Mouse (Mus musculus) heart, adult 2 months (tissue): Measurements from ENCODE around the gene Wnt5b.
"Not testable (repeated sequence)": the region's sequence is repeated elsewhere in the genome, so short reads cannot be mapped to it uniquely, and the experiment has no call there.

ENCODE experiments used
- CTCF ChIP-seq: fragments of 200-600 bp; IDR thresholded peaks from 2 replicates; pipeline ENCODE4 v1.8.1; 2022; ENCODE audit warnings: antibody characterized with exemption, mild to moderate bottlenecking, moderate library complexity
- EP300 ChIP-seq: fragments of 200-500 bp; IDR thresholded peaks from 2 replicates; pipeline ENCODE4 v1.6.1; 2011; ENCODE audit warnings: low read depth, low read length, control low read depth; ENCODE audit not compliant: insufficient read depth

GRCm38 (mm10) chr6:119442729-119443128 is 101.4 kb downstream of the Wnt5b start:
- TF ChIP-seq CTCF: peak; percentile 55
- not testable (repeated sequence) for TF ChIP-seq EP300
